Mouse (Mus musculus): ENCODE measurements around the gene Zbtb8b. TPM values are rescaled to one million over a fixed set of nuclear protein-coding genes. Genes with fewer than 3 reads are reported as not detected.
A peak's percentile ranks its signal among the peaks of the same experiment; 100 is the strongest.
"Not testable (repeated sequence)": the region's sequence is repeated elsewhere in the genome, so short reads cannot be mapped to it uniquely, and the experiment has no call there.

The Zbtb8b gene
- polyA plus RNA-seq, 1 experiment from 2014 or later: 2.8 TPM

- peak overlapping the region; percentile 67 for H3K4me2 ChIP-seq (replicated peaks; ENCODE audit: low read depth, low read length)
- H3K9ac ChIP-seq (ENCODE audit: low read depth, low read length): peak overlapping the region; percentile 82
- DNase-seq (ENCODE audit: low spot score) (no peak), ATAC-seq (ENCODE audit: low FRiP score) (peak; percentile 39; the same call in 1 of the 2 replicates)
- H3K4me1 ChIP-seq (replicated peaks; ENCODE audit: control insufficient read depth, insufficient read depth, low read length): peaks cover 5% of the 10 kb centered on the region
- peak overlapping the region; percentile 83 for H3K27ac ChIP-seq (ENCODE audit: low read depth, low read length)
- H3K36me3 ChIP-seq (ENCODE audit: control insufficient read depth, insufficient read depth, low read length): no peaks in the 10 kb centered on the region
- H3K4me3 ChIP-seq (ENCODE audit: low read depth, low read length): peak overlapping the region; percentile 47
- H3K9me3 ChIP-seq (ENCODE audit: control insufficient read depth, low read length): no peaks in the 10 kb centered on the region
- no peaks in the 10 kb centered on the region for H3K27me3 ChIP-seq (ENCODE audit: control insufficient read depth, insufficient read depth, low read length)
- WGBS: 0% methylated on average over 4 of the region's 4 CpGs
Observed at GRCm38 (mm10) chr4:129460827-129461182, 20.2 kb upstream of the Zbtb8b start.

GRCm38 (mm10) chr4:129459726-129460125, 19.1 kb upstream of the Zbtb8b start:
- no peak for ATAC-seq (ENCODE audit: low FRiP score)
- no peak overlapping the region for H3K4me3 ChIP-seq (ENCODE audit: low read depth, low read length)
- no peaks in the 10 kb centered on the region for H3K9me3 ChIP-seq (ENCODE audit: control insufficient read depth, low read length)
- no peak overlapping the region for H3K4me2 ChIP-seq (replicated peaks; ENCODE audit: low read depth, low read length)
- no peak for DNase-seq (ENCODE audit: low spot score)
- H3K36me3 ChIP-seq (ENCODE audit: control insufficient read depth, insufficient read depth, low read length): no peaks in the 10 kb centered on the region
- H3K9ac ChIP-seq (ENCODE audit: low read depth, low read length): no peak overlapping the region
- H3K4me1 ChIP-seq (replicated peaks; ENCODE audit: control insufficient read depth, insufficient read depth, low read length): peaks cover 5% of the 10 kb centered on the region
- no peaks in the 10 kb centered on the region for H3K27me3 ChIP-seq (ENCODE audit: control insufficient read depth, insufficient read depth, low read length)
- WGBS: 94% methylated on average over 3 of the region's 3 CpGs
- H3K27ac ChIP-seq (ENCODE audit: low read depth, low read length): no peak overlapping the region

GRCm38 (mm10) chr4:129457311-129457710, 16.7 kb upstream of the Zbtb8b start:
- not testable (repeated sequence) for H3K36me3 ChIP-seq (ENCODE audit: control insufficient read depth, insufficient read depth, low read length); H3K4me3 ChIP-seq (ENCODE audit: low read depth, low read length); H3K9me3 ChIP-seq (ENCODE audit: control insufficient read depth, low read length); H3K4me1 ChIP-seq (replicated peaks; ENCODE audit: control insufficient read depth, insufficient read depth, low read length); ATAC-seq (ENCODE audit: low FRiP score); DNase-seq (ENCODE audit: low spot score); H3K27ac ChIP-seq (ENCODE audit: low read depth, low read length); H3K9ac ChIP-seq (ENCODE audit: low read depth, low read length); H3K27me3 ChIP-seq (ENCODE audit: control insufficient read depth, insufficient read depth, low read length); H3K4me2 ChIP-seq (replicated peaks; ENCODE audit: low read depth, low read length)
- WGBS: 88% methylated on average over 2 of the region's 2 CpGs

GRCm38 (mm10) chr4:129456126-129456525, 15.5 kb upstream of the Zbtb8b start:
- Histone ChIP-seq H3K4me1 (replicated peaks; ENCODE audit: control insufficient read depth, insufficient read depth, low read length) (no peaks in the 10 kb centered on the region), H3K4me3 (ENCODE audit: low read depth, low read length) (no peak overlapping the region), H3K9ac (ENCODE audit: low read depth, low read length) (no peak overlapping the region), H3K27ac (ENCODE audit: low read depth, low read length) (no peak overlapping the region), H3K36me3 (ENCODE audit: control insufficient read depth, insufficient read depth, low read length) (no peaks in the 10 kb centered on the region), H3K27me3 (ENCODE audit: control insufficient read depth, insufficient read depth, low read length) (no peaks in the 10 kb centered on the region), H3K4me2 (replicated peaks; ENCODE audit: low read depth, low read length) (no peak overlapping the region), H3K9me3 (ENCODE audit: control insufficient read depth, low read length) (no peaks in the 10 kb centered on the region)
- no peak for DNase-seq (ENCODE audit: low spot score)
- no peak for ATAC-seq (ENCODE audit: low FRiP score)
- 62% methylated on average over 5 of the region's 5 CpGs for WGBS

GRCm38 (mm10) chr4:129455265-129455664, 14.6 kb upstream of the Zbtb8b start:
- ATAC-seq (ENCODE audit: low FRiP score): peak; percentile 63; the same call in 1 of the 2 replicates
- 4% methylated on average over 5 of the region's 5 CpGs for WGBS

GRCm38 (mm10) chr4:129451471-129452169, 11.0 kb upstream of the Zbtb8b start:
- H3K4me1 ChIP-seq (replicated peaks; ENCODE audit: control insufficient read depth, insufficient read depth, low read length): no peaks in the 10 kb centered on the region
- H3K36me3 ChIP-seq (ENCODE audit: control insufficient read depth, insufficient read depth, low read length): no peaks in the 10 kb centered on the region
- H3K9ac ChIP-seq (ENCODE audit: low read depth, low read length): no peak overlapping the region
- WGBS: 86% methylated on average over 15 of the region's 15 CpGs
- H3K27me3 ChIP-seq (ENCODE audit: control insufficient read depth, insufficient read depth, low read length): no peaks in the 10 kb centered on the region
- H3K4me3 ChIP-seq (ENCODE audit: low read depth, low read length): no peak overlapping the region
- H3K9me3 ChIP-seq (ENCODE audit: control insufficient read depth, low read length): no peaks in the 10 kb centered on the region
- no peak for DNase-seq (ENCODE audit: low spot score)
- no peak overlapping the region for H3K27ac ChIP-seq (ENCODE audit: low read depth, low read length)
- H3K4me2 ChIP-seq (replicated peaks; ENCODE audit: low read depth, low read length): no peak overlapping the region
- no peak for ATAC-seq (ENCODE audit: low FRiP score)

More at GRCm38 (mm10) chr4:129455265-129455664, 14.6 kb upstream of the Zbtb8b start:
- Histone ChIP-seq H3K9ac (ENCODE audit: low read depth, low read length) (no peak overlapping the region), H3K36me3 (ENCODE audit: control insufficient read depth, insufficient read depth, low read length) (no peaks in the 10 kb centered on the region), H3K4me3 (ENCODE audit: low read depth, low read length) (no peak overlapping the region), H3K4me2 (replicated peaks; ENCODE audit: low read depth, low read length) (no peak overlapping the region), H3K27me3 (ENCODE audit: control insufficient read depth, insufficient read depth, low read length) (no peaks in the 10 kb centered on the region), H3K9me3 (ENCODE audit: control insufficient read depth, low read length) (no peaks in the 10 kb centered on the region), H3K4me1 (replicated peaks; ENCODE audit: control insufficient read depth, insufficient read depth, low read length) (no peaks in the 10 kb centered on the region), H3K27ac (ENCODE audit: low read depth, low read length) (no peak overlapping the region)
- DNase-seq (ENCODE audit: low spot score): peak; percentile 89

- no peak overlapping the region for H3K9ac ChIP-seq (ENCODE audit: low read depth, low read length)
- ATAC-seq (ENCODE audit: low FRiP score): no peak
- WGBS: 80% methylated on average over 2 of the region's 2 CpGs
Observed at GRCm38 (mm10) chr4:129450851-129451250, 10.2 kb upstream of the Zbtb8b start.

GRCm38 (mm10) chr4:129448713-129449112, 8.1 kb upstream of the Zbtb8b start:
- H3K4me2 ChIP-seq (replicated peaks; ENCODE audit: low read depth, low read length): no peak overlapping the region
- ATAC-seq (ENCODE audit: low FRiP score) (no peak), DNase-seq (ENCODE audit: low spot score) (no peak)
- no peaks in the 10 kb centered on the region for H3K4me1 ChIP-seq (replicated peaks; ENCODE audit: control insufficient read depth, insufficient read depth, low read length)
- no peak overlapping the region for H3K27ac ChIP-seq (ENCODE audit: low read depth, low read length)
- no peak overlapping the region for H3K9ac ChIP-seq (ENCODE audit: low read depth, low read length)
- WGBS: 84% methylated on average over 6 of the region's 6 CpGs
- no peaks in the 10 kb centered on the region for H3K27me3 ChIP-seq (ENCODE audit: control insufficient read depth, insufficient read depth, low read length)
- no peak overlapping the region for H3K4me3 ChIP-seq (ENCODE audit: low read depth, low read length)
- no peaks in the 10 kb centered on the region for H3K36me3 ChIP-seq (ENCODE audit: control insufficient read depth, insufficient read depth, low read length)
- H3K9me3 ChIP-seq (ENCODE audit: control insufficient read depth, low read length): no peaks in the 10 kb centered on the region

More at GRCm38 (mm10) chr4:129450851-129451250, 10.2 kb upstream of the Zbtb8b start:
- H3K9me3 ChIP-seq (ENCODE audit: control insufficient read depth, low read length): no peaks in the 10 kb centered on the region
- no peaks in the 10 kb centered on the region for H3K27me3 ChIP-seq (ENCODE audit: control insufficient read depth, insufficient read depth, low read length)
- no peak overlapping the region for H3K4me2 ChIP-seq (replicated peaks; ENCODE audit: low read depth, low read length)
- H3K4me3 ChIP-seq (ENCODE audit: low read depth, low read length): no peak overlapping the region
- no peak overlapping the region for H3K27ac ChIP-seq (ENCODE audit: low read depth, low read length)
- no peak for DNase-seq (ENCODE audit: low spot score)
- no peaks in the 10 kb centered on the region for H3K36me3 ChIP-seq (ENCODE audit: control insufficient read depth, insufficient read depth, low read length)
- H3K4me1 ChIP-seq (replicated peaks; ENCODE audit: control insufficient read depth, insufficient read depth, low read length): no peaks in the 10 kb centered on the region

Measured in hindbrain, embryonic 11.5 days (tissue).